In genomic region chr5:146940219-146940618, GRCm38 (mm10) we compare ENCODE assay signal across 8 mouse cellular contexts. TPM values are rescaled to one million over a fixed set of nuclear protein-coding genes. Genes with fewer than 3 reads are reported as not detected.
DNase-seq lines count a peak whose midpoint lies in the region; ATAC-seq and TF ChIP-seq lines count a peak whose summit lies in the region.
"Had no signal": no experiment of that assay in that cellular context is flagged by ENCODE, and none has a peak within 500 bp of the region (broad histone marks: within the 10 kb centered on the region; RNA-seq: fewer than 3 reads in every experiment).

No protein-coding gene starts in this region.

- DNase-seq in layer of hippocampus, postnatal 14 days (ENCODE audit: low spot score in 2 of 2): peak; percentile 17 to 63
- no peak for DNase-seq in layer of hippocampus, adult 11-12 months (ENCODE audit: low spot score)
- peak; percentile 18 for DNase-seq in T-cell, adult 2 months (ENCODE audit: low spot score)
- DNase-seq in retina, postnatal 7 days (ENCODE audit: low read depth, low spot score): peak; percentile 42
- DNase-seq in right cerebral cortex, postnatal 4 days: no peak

- peaks cover 43% of the 10 kb centered on the region for H3K4me1 ChIP-seq in E14TG2a.4 (replicated peaks; ENCODE audit: low read depth, low read length)
- H3K4me1 ChIP-seq in hindbrain, embryonic 15.5 days (replicated peaks): peaks cover 7% of the 10 kb centered on the region
- H3K4me1 ChIP-seq: midbrain, embryonic 12.5 days had no signal

- no peak overlapping the region for H3K27ac ChIP-seq in hindbrain, embryonic 15.5 days (replicated peaks)
- H3K27ac ChIP-seq: midbrain, embryonic 12.5 days had no signal

- H3K4me2 ChIP-seq in hindbrain, embryonic 15.5 days: 0 out of 2 replicates have a peak overlapping the region, but pooled peaks have one; percentile 7
- H3K4me2 ChIP-seq: midbrain, embryonic 12.5 days had no signal

- no peak for ATAC-seq in hindbrain, embryonic 15.5 days (ENCODE audit: low FRiP score, low read depth)

- WGBS in hindbrain, embryonic 15.5 days: 20% methylated on average over 7 of the region's 7 CpGs

- no peak overlapping the region for H3K9ac ChIP-seq in hindbrain, embryonic 15.5 days
- H3K9ac ChIP-seq: midbrain, embryonic 12.5 days had no signal

- H3K27me3 ChIP-seq in E14TG2a.4 (ENCODE audit: insufficient read depth, low read length): 0 out of 2 replicates have a peak, but pooled peaks cover 4% of the 10 kb centered on the region
- H3K27me3 ChIP-seq in hindbrain, embryonic 15.5 days: no peaks in the 10 kb centered on the region
- H3K27me3 ChIP-seq: midbrain, embryonic 12.5 days had no signal

- peaks cover 6% of the 10 kb centered on the region; the same call in 1 of the 2 replicates for H3K9me3 ChIP-seq in E14TG2a.4 (ENCODE audit: low read length)
- H3K9me3 ChIP-seq in hindbrain, embryonic 15.5 days: no peaks in the 10 kb centered on the region
- H3K9me3 ChIP-seq: midbrain, embryonic 12.5 days had no signal

- peak; percentile 87 for TF ChIP-seq CTCF in E14TG2a.4 (conservative IDR thresholded peaks at IDR 0.05; ENCODE audit: low read length)

- no peaks in the 10 kb centered on the region for H3K36me3 ChIP-seq in E14TG2a.4 (ENCODE audit: insufficient read depth, low read length)
- H3K36me3 ChIP-seq in hindbrain, embryonic 15.5 days: no peaks in the 10 kb centered on the region
- H3K36me3 ChIP-seq: midbrain, embryonic 12.5 days had no signal

- H3K4me3 ChIP-seq in E14TG2a.4 (replicated peaks; ENCODE audit: low read length): no peak overlapping the region
- H3K4me3 ChIP-seq in hindbrain, embryonic 15.5 days: no peak overlapping the region
- H3K4me3 ChIP-seq: midbrain, embryonic 12.5 days had no signal

RNA-seq across cellular contexts. Expression of gene Gtf3a, which starts 8.2 kb away (rescaled TPM):
- total RNA-seq in layer of hippocampus, postnatal 14 days (2021): 10 to 100 TPM; 23.5 to 26.5 TPM
- 107 and 112 TPM in 2 replicates for polyA plus RNA-seq in hindbrain, embryonic 15.5 days (2015; fragmentation: Nextera tagmentation; extraction: Ambion mirVana)

RNA-seq across cellular contexts. Expression of gene Mtif3, which starts 23.4 kb away (rescaled TPM):
- 10 to 100 TPM; 18.1 to 19.3 TPM for total RNA-seq in layer of hippocampus, postnatal 14 days (2021)
- 26.7 and 29.0 TPM in 2 replicates for polyA plus RNA-seq in hindbrain, embryonic 15.5 days (2015; fragmentation: Nextera tagmentation; extraction: Ambion mirVana)

Comparison
In these comparisons a context has a peak if more than half of its experiments do, and no peak if none do; other contexts are left out.
1. DNase-seq: peak in layer of hippocampus, postnatal 14 days (2 of 2), T-cell, adult 2 months (single experiment) and retina, postnatal 7 days (single experiment); none in layer of hippocampus, adult 11-12 months (single experiment) and right cerebral cortex, postnatal 4 days (single experiment).